Mouse (Mus musculus) cortical plate, adult 2 months (tissue): ENCODE results near the gene 6720489N17Rik.
"Not testable (repeated sequence)": the region's sequence is repeated elsewhere in the genome, so short reads cannot be mapped to it uniquely, and the experiment has no call there.

ENCODE experiments used
- CTCF ChIP-seq: fragments of 200-500 bp; IDR thresholded peaks from 2 replicates; pipeline ENCODE4 v1.5.1; 2011; ENCODE audit warnings: mild to moderate bottlenecking, control low read depth, low read length; ENCODE audit not compliant: insufficient read depth; ENCODE audit errors: extremely low read depth
- POLR2A ChIP-seq: fragments of 200-500 bp; IDR thresholded peaks from 2 replicates; pipeline ENCODE4 v1.6.1; 2011; ENCODE audit warnings: mild to moderate bottlenecking, low read length, control low read depth; ENCODE audit not compliant: insufficient read depth; ENCODE audit errors: extremely low read depth

DNA sequence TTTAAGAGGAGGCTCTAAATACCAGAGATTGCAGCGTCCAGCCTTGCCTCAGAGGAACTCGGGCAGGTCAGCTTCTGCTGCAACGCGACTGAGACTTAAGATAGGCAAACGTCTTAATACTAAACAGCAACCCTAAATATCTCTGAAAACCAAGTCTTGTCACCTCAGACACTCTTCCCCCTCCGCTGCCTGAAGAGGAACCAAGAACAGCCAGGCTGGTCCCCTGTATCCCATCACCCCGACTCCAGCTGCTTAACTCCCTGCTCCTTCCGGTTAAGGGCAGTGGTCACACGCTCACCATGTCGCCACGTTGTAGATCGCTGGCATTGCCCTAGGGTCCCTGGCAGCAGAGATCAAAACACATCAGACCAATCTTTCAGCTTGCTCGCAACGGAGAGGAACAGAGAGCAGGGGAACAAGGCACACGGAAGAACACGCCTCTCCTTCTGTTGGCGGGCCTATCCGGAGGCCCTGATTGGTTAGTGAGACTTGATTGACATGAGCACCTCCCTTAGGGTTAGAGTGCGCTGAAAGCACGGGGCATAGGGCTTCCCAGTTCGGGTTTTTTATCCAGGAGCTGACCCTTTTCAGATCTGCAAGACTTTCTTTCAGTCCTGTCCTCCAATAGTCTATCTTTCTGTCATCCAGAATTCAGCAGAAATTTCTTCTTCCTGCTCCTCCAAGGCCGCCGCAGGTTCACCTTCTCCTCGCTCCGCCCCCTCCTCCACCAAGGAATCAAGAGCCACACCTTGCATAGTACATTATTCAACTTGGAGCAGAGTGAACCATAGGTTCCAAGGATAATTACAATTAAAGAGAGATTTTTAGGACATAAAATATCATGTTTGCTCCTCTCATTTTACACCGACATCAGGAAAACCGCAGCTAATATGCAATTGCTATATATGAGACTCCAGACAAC, 65.5 kb downstream of the 6720489N17Rik start, which contains the start of gene Zfp935:
- TF ChIP-seq CTCF, POLR2A: not testable (repeated sequence)
